Mouse (Mus musculus): ENCODE data around the gene Rassf6.

DNA sequence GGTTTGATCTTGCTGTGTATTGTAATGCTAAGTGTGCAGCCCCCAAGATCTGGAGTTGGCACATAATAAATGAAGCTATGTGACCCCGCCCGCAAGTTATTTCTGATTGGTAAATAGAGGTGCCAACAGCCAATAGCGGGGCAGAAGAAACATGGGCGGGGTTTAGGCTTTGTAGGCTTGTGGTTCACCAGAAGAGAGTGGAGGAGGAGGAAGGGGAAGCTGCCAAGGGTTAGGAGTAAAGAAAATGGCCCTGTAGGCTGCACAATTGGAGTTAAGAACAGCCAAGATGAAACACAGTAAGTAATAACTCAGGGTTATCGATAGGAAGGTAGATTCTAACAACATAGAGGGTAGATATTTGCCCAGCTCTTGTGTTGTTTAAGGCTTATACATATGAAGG is 53.9 kb downstream of the Rassf6 start:
- TF ChIP-seq POLR2A (IDR thresholded peaks at IDR 0.05; ENCODE audit: insufficient read depth, low read depth, low read length) = no peak
- no peak for TF ChIP-seq CTCF (IDR thresholded peaks at IDR 0.05)
- TF ChIP-seq EP300 (IDR thresholded peaks at IDR 0.05; ENCODE audit: insufficient read depth, low read depth, low read length) = no peak

Data from heart, adult 2 months (tissue).